Mouse (Mus musculus) MEL (cell line): ENCODE measurements at regions not wholly inside any gene's neighbourhood (a gene's known extent, or its start where the extent isn't known, plus 50 kb on each side); places are given as distances from the start of the nearest gene placed in this dataset.

ENCODE experiments used
- DNase-seq: peaks from one replicate; pipeline ENCODE4 v3.0.0; 2011; ENCODE audit warnings: low read depth, low spot score
- H3K27ac ChIP-seq: 2 replicates; pipeline ENCODE4 v1.5.1; 2012; ENCODE audit warnings: low read depth, mild to moderate bottlenecking, control low read depth, low read length, moderate library complexity; ENCODE audit not compliant: control insufficient read depth
- H3K27me3 ChIP-seq, 2 experiments: fragments of 150-350 bp in 1 of 2; sonication (generic) in 1 of 2; 2 replicates each; pipeline ENCODE4 v1.6.1; 2012; ENCODE audit warnings: low read length in 2 of 2, mild to moderate bottlenecking in 2 of 2, improper control_type of control experiment in 1 of 2, moderate library complexity in 1 of 2; ENCODE audit not compliant: insufficient read depth in 2 of 2, control insufficient read depth in 1 of 2
- H3K36me3 ChIP-seq, 2 experiments: 2 replicates each; pipeline ENCODE4 v1.6.1; 2012 to 2014; ENCODE audit warnings: low read length in 2 of 2, improper control_type of control experiment in 1 of 2, inconsistent platforms in 1 of 2, mild to moderate bottlenecking in 1 of 2; ENCODE audit not compliant: insufficient read depth in 2 of 2, control insufficient read depth in 1 of 2
- H3K4me1 ChIP-seq, 2 experiments: fragments of 150-350 bp in 1 of 2; sonication (generic) in 1 of 2; 2 replicates each; pipeline ENCODE4 v1.6.1; 2012; ENCODE audit warnings: low read length in 2 of 2, improper control_type of control experiment in 1 of 2, mild to moderate bottlenecking in 1 of 2; ENCODE audit not compliant: insufficient read depth in 2 of 2, control insufficient read depth in 1 of 2
- H3K4me3 ChIP-seq, 2 experiments: fragments of 150-350 bp in 1 of 2; sonication (generic) in 1 of 2; 2 replicates each; pipeline ENCODE4 v1.5.1; 2012; ENCODE audit warnings: low read depth in 2 of 2, low read length in 2 of 2, mild to moderate bottlenecking in 2 of 2, moderate library complexity in 2 of 2, control low read depth in 1 of 2, improper control_type of control experiment in 1 of 2; ENCODE audit not compliant: control insufficient read depth in 1 of 2, insufficient read depth in 1 of 2
- H3K79me2 ChIP-seq: 2 replicates; pipeline ENCODE4 v1.6.1; 2012; ENCODE audit warnings: mild to moderate bottlenecking, low read length, moderate library complexity; ENCODE audit not compliant: control insufficient read depth, poor library complexity, insufficient read depth
- H3K9ac ChIP-seq: 2 replicates; pipeline ENCODE4 v1.6.1; 2012; ENCODE audit warnings: low read depth, mild to moderate bottlenecking, control low read depth, low read length, moderate library complexity; ENCODE audit not compliant: control insufficient read depth, poor library complexity, severe bottlenecking
- H3K9me3 ChIP-seq: fragments of 150-350 bp; sonication (generic); replicated peaks from 2 replicates; pipeline ENCODE4 v1.6.1; 2012; ENCODE audit warnings: mild to moderate bottlenecking, low read length, improper control_type of control experiment, moderate library complexity; ENCODE audit not compliant: insufficient read depth
- CHD2 ChIP-seq: IDR thresholded peaks from 2 replicates; pipeline ENCODE4 v1.6.1; 2011; ENCODE audit warnings: low read length, improper control_type of control experiment
- GABPA ChIP-seq: IDR thresholded peaks from 2 replicates; pipeline ENCODE4 v1.6.1; 2012; ENCODE audit warnings: low read depth, mild to moderate bottlenecking, inconsistent platforms, low read length, improper control_type of control experiment, moderate library complexity
- HCFC1 ChIP-seq: IDR thresholded peaks from 2 replicates; pipeline ENCODE4 v1.6.1; 2012; ENCODE audit warnings: low read depth, mild to moderate bottlenecking, inconsistent platforms, low read length, improper control_type of control experiment, moderate library complexity
- MAZ ChIP-seq: IDR thresholded peaks from 2 replicates; pipeline ENCODE4 v1.6.1; 2012; ENCODE audit warnings: low read depth, mild to moderate bottlenecking, inconsistent platforms, low read length, improper control_type of control experiment
- MEF2A ChIP-seq: IDR thresholded peaks from 2 replicates; pipeline ENCODE4 v1.6.1; 2014; ENCODE audit warnings: low read depth, mild to moderate bottlenecking, inconsistent platforms, low read length, improper control_type of control experiment; ENCODE audit not compliant: poor library complexity, insufficient replicate concordance, severe bottlenecking; ENCODE audit errors: extremely low read depth
- MXI1 ChIP-seq: IDR thresholded peaks from 2 replicates; pipeline ENCODE4 v1.6.1; 2011; ENCODE audit warnings: mild to moderate bottlenecking, low read depth, low read length, improper control_type of control experiment
- POLR2AphosphoS5 ChIP-seq: IDR thresholded peaks from 2 replicates; pipeline ENCODE4 v1.6.1; 2012; ENCODE audit warnings: low read depth, borderline replicate concordance, mild to moderate bottlenecking, inconsistent platforms, low read length, moderate library complexity, mixed read lengths
- RAD21 ChIP-seq: IDR thresholded peaks from 2 replicates; pipeline ENCODE4 v1.6.1; 2011; ENCODE audit warnings: mild to moderate bottlenecking, low read depth, low read length, improper control_type of control experiment
- TAL1 ChIP-seq: IDR thresholded peaks from 2 replicates; pipeline ENCODE4 v1.6.1; 2012; ENCODE audit warnings: mild to moderate bottlenecking, inconsistent platforms, low read length, moderate library complexity, mixed read lengths
- TBP ChIP-seq: IDR thresholded peaks from 2 replicates; pipeline ENCODE4 v1.8.0; 2011; ENCODE audit warnings: low read depth, low read length, improper control_type of control experiment
- USF1 ChIP-seq: IDR thresholded peaks from 2 replicates; pipeline ENCODE4 v1.6.1; 2014; ENCODE audit warnings: low read depth, mild to moderate bottlenecking, inconsistent platforms, low read length, improper control_type of control experiment, moderate library complexity
- USF2 ChIP-seq, 2 experiments: IDR thresholded peaks; 2 replicates each; pipeline ENCODE4 v1.6.1; 2011 to 2012; ENCODE audit warnings: improper control_type of control experiment in 2 of 2, low read length in 2 of 2, borderline replicate concordance in 1 of 2, inconsistent platforms in 1 of 2, low read depth in 1 of 2, mild to moderate bottlenecking in 1 of 2; ENCODE audit not compliant: insufficient read depth in 1 of 2

GRCm38 (mm10) chr5:120368797-120369196 lies 62.7 kb upstream of the Lhx5 start:
- no peaks in the 10 kb centered on the region for H3K9me3 ChIP-seq
- H3K4me3 ChIP-seq: no peak overlapping the region
- no peaks in the 10 kb centered on the region for H3K4me1 ChIP-seq
- H3K27ac ChIP-seq: no peak overlapping the region
- no peaks in the 10 kb centered on the region for H3K27me3 ChIP-seq
- TF ChIP-seq POLR2AphosphoS5: no peak
- H3K79me2 ChIP-seq: no peaks in the 10 kb centered on the region
- no peak overlapping the region for H3K9ac ChIP-seq
- H3K36me3 ChIP-seq: no peaks in the 10 kb centered on the region
- DNase-seq: no peak

GRCm38 (mm10) chr5:120371176-120371819 lies 60.2 kb upstream of the Lhx5 start:
- Histone ChIP-seq H3K27me3 (no peaks in the 10 kb centered on the region), H3K9ac (no peak overlapping the region)

GRCm38 (mm10) chr5:120373426-120373825 lies 58.1 kb upstream of the Lhx5 start:
- H3K9ac ChIP-seq: no peak overlapping the region
- no peaks in the 10 kb centered on the region for H3K27me3 ChIP-seq
- no peaks in the 10 kb centered on the region for H3K79me2 ChIP-seq
- H3K4me1 ChIP-seq: no peaks in the 10 kb centered on the region
- no peaks in the 10 kb centered on the region for H3K36me3 ChIP-seq
- no peak overlapping the region for H3K4me3 ChIP-seq
- no peak overlapping the region for H3K27ac ChIP-seq
- no peak for DNase-seq
- H3K9me3 ChIP-seq: no peaks in the 10 kb centered on the region
- TF ChIP-seq GABPA: no peak
- TF ChIP-seq RAD21: no peak
- TF ChIP-seq MEF2A: no peak
- TF ChIP-seq TAL1: no peak
- TF ChIP-seq HCFC1: no peak
- no peak for TF ChIP-seq MAZ
- TF ChIP-seq MXI1: no peak
- no peak for TF ChIP-seq CHD2
- TF ChIP-seq USF2 (IDR thresholded peaks at IDR 0.05; ENCODE audit: borderline replicate concordance in 1 of 2, insufficient read depth in 1 of 2, low read depth in 1 of 2, low read length in 2 of 2): no peak

More at GRCm38 (mm10) chr5:120371176-120371819, 60.2 kb upstream of the Lhx5 start:
- Histone ChIP-seq H3K79me2 (no peaks in the 10 kb centered on the region), H3K27ac (no peak overlapping the region), H3K36me3 (no peaks in the 10 kb centered on the region), H3K9me3 (no peaks in the 10 kb centered on the region), H3K4me3 (no peak overlapping the region), H3K4me1 (no peaks in the 10 kb centered on the region)
- TF ChIP-seq TBP (no peak), USF1 (no peak), POLR2AphosphoS5 (no peak)
- no peak for DNase-seq
